Mouse (Mus musculus) left cerebral cortex, adult 9 months (tissue): ENCODE data around the gene Mid1.

Source experiments
- DNase-seq, 2 experiments: peaks; one replicate each; pipeline ENCODE4 v3.0.0; 2022; ENCODE audit warnings: low spot score in 2 of 2

Gene Mid1

DNA sequence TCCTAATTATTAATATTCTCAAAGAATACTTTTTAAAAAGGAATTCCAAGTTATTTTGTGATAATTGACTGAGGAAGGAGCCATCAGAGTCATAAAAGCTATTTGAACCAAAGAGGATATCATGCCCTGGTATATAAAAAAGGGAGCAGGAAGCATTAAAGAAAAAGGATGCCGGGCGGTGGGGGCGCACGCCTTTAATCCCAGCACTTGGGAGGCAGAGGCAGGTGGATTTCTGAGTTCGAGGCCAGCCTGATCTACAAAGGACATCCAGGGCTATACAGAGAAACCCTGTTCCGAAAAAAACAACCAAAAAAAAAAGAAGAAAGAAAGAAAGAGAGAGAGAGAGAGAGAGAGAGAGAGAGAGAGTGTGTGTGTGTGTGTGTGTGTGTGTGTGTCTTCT is 286.6 kb downstream of the Mid1 start:
- DNase-seq = peak in 1 of 2 experiments; percentile 0

DNA sequence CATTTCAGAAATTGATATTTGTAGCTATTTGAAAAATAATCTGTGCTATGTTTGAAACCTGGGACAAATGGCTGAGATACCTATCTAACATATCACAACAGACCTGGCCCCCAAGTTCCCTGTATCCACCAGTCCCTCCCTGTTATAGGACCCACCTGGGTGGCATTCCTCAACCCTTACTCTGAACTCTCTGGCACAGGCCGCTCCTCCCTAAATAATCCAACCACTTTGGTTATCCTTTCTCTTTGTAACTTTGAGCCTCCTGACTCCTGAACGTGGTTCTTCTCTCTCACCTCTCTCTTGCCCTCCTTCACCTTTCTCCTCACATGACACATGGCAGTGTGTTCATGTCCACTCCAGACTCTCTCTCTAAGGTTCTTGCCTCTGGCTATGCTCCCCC is 287.1 kb downstream of the Mid1 start:
- peak in 1 of 2 experiments; percentile 13 for DNase-seq

DNA sequence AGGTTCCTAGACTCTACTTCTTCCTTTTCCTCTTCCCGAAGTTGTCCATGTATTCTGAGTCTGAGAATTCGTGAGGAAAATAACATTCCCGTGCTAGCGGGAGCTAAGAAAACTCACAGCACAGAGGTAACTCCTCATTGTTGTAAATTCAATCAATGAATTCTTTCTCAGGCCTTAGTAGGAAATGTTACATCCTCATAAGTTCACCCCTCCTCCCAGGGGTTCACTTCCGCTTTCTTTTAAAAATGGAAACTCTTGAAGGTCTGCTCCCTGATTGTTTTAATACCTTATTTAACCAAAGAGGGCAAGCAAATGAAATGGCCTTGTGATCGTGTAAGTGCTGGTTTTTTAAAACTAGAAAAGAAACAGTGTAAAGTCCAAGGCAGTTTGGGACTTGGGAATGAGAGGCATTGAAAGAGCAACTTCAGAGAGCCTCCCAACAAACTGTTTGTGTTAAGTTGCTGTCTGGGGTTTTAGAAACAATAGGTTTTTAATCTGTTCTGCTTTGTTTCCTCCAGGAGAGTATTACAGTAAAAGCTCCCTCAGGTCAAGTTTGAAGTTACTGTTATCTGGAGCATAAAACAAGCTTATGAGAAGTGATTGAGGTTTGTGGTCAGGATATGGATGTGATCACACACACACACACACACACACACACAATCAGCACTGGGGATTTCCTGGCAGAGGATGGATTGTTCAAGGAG is 287.9 kb downstream of the Mid1 start:
- peak in 1 of 2 experiments; percentile 22 for DNase-seq

DNA sequence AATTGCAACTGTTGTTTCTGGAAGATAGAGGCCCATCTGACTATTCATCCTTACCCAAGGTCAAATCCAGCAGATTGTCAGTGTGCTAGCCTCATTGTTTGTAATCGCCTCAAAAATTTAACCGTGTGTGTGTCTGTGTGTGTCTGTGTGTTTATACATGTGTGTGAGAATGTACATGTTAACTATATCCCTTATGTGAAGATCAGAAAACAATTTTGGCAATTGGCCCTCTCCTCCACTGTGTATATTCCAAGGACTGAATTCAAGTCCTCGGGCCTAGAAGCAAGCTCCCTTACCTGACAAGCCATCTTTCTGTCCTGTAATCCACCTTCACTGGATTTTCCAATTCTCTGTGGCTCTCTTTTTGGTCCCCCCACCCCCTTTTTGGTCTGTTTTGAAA is 288.8 kb downstream of the Mid1 start:
- DNase-seq = peak in 1 of 2 experiments; percentile 31

DNA sequence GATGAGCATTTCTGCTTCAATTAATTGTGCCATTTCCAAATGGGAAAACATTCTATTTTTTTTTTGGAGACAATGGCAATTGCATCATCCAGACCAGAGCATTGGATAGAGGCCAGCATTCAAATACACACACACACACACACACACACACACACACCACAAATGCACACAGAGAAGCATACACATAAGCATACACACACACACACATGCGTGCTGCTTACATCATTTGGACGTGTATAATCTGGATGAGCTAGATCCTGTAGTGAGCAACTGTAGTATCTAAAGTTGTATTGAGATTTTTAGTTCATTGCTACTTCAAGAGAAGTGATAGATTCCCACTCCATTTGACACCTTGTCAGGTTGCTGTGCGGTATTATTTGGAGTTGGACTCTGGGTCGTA is 289.5 kb downstream of the Mid1 start:
- DNase-seq = peak in 1 of 2 experiments; percentile 30

DNA sequence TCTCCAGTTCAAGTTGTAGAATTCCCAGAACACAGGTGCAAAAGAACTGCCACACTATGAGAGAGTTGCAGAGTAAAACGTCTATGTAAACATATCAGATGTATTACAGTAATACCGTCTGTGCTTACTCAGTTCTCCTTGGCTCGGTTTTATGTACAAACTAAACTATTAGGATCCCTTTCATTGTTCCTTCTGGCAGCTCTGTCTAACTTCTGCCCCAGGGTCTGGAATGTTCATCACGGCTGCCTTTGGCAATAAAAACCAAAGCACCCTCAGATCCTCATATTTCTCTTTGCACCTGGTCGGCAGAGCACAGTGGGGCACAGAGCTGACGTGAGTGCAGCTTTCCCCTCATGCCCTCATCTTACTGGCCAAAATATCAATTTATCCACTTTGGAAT is 290.0 kb downstream of the Mid1 start:
- peak in 1 of 2 experiments; percentile 27 for DNase-seq

DNA sequence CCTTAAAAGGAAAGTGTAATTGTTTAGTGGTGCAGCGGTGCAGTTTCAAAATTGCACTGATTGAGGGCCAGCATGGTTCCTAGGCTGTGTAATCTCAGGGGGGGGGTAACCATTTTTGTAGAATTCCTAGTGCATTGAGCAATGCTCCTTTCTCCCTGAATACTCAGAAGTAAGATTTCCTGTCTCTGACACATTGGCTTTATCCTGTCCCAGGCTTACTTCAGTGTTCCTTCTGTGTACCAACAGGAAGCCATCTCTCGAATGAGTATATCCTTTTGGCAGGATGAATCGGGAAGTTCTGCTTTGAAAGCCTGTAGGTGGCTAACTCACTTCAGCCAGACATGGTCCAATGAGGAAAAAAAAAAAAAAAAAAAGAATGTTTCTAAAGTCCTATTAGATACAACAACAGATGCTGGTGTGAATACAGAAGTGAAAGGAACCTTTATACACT is 290.7 kb downstream of the Mid1 start:
- peak in 1 of 2 experiments; percentile 30 for DNase-seq

DNA sequence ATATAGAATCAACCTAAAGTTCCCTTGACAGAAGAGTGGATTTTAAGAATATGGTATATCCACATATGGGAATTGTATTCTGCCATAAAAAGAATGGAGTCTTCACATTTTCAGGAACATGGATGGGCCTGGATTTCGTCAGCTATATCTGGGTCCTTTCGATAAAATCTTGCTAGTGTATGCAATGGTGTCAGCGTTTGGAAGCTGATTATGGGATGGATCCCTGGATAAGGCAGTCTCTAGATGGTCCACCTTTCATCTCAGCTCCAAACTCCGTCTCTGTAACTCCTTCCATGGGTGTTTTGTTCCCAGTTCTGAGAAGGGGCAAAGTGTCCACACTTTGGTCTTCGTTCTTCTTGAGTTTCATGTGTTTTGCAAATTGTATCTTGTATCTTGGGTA is 291.3 kb downstream of the Mid1 start:
- DNase-seq = peak in 1 of 2 experiments; percentile 14

DNA sequence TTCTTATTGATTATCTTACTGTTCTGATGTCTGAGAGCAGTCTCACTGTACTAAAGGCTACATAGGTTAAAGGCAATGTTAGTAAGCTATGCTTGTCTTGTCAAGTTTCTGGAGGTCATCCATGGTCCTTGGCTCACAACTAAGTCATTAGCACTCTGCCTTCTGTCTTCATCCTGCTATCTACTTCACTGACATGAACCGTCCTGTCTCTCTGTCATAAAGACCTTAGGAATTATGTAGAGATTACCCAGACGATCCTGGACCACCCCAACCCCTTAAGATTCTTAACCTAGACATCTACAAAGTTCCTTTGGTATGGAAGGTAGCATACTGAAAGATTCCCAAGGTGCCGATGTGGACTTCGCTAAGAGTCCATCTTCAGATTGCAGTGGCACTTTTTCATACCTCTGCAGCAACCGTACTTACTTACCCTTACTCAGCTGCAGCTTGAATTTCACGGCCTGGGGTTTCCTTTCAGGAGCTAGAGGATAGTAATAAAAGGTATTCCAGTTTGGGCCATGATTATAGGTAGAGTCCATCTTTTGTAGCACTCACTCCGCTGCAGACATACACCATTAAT is 292.9 kb downstream of the Mid1 start:
- DNase-seq = peak in 1 of 2 experiments; percentile 58

DNA sequence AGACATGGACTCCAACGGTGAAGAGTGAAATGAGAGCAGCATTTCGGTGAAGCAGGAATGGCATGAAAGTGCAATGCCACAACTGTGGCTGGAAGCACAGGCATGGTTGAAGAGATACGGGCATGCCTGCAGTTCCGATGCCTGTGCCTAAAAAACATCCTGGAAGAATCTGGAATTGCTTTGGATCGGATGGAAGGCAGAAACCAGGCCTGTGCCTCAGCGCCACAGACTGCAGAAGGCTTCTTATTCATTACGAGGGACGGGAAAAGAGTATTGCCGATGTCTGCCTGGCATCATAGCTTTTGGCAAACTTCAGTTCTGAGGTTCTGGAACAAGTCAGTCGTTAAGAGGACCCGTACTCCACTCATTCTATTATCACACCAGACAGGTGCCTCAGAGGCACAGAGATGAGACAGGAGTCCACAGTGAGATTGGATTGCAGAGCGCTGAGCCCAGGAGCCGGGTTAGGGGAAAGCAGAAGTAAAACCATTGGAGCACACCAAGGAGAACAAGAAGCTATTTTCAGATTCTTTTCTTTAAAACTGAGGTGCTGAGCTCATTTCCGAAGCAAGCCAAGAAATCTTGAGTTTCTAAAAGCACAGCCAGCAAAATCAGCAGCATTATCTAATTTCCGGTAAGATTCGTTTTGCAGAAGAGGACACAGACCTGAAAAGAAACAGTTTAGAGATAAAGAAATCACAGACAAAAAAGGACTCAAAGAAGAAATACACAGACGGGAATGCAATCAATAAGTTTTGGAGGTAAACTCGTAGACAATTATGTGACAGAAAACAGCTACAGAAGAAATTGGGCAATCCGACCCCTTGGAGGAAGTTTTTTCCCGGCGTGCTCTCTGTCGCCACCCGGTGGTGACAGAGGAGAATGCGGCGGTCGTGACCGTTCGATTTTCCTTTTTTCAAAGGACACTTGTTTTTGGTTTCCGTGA is 293.7 kb downstream of the Mid1 start:
- DNase-seq = peak in 1 of 2 experiments; percentile 78

DNA sequence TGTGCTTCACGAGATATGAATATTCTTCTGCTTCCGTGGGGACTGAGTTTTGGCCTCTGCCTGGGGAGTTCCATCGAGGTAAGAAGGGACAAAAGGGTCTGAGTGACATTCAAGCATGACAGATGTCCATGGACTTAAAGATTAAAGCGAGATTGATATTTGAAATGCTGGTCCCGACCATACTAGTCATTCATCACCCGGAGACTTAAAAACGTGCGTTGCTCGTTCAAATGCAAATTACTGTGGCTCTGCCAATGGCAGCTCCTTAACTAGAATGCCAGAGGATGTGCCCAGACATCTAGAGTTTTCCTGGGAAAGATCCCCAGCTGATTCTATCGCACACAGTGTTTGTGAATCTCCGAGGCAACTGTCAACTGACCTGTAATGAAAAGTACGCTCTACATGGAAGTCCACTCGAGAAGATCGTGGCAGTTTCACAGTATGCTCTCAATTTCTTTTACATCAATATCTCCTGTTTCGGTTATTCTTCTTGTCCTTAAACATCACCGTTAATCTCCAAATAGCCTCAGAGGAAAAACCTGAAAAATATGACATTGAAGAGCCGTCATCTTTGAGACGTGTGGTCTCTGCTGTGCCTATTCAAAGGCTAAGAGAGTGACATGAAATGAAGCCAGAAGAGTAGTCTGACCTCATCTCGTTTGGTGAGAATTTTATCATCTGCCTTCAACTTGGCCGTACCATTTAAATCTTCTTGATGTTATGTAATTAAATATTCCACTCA is 294.6 kb downstream of the Mid1 start:
- DNase-seq = peak in 1 of 2 experiments; percentile 70

DNA sequence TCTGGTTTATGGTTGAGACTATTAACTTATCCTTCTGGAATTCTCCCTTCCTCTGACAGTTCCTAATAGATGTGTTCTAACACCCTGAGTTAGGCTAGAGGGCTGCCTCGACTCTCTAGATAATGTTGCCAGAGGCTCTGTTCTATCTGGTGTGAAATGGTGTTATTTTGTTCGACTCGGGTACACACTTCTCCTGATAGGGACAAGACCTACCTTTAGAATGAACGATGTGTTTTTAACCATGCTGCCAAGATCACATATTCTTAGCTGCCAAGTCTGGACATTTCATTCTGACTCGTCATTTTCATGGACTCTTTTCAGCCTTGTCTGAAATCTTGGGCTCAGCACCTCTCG is 295.2 kb downstream of the Mid1 start:
- peak in 1 of 2 experiments; percentile 61 for DNase-seq

DNA sequence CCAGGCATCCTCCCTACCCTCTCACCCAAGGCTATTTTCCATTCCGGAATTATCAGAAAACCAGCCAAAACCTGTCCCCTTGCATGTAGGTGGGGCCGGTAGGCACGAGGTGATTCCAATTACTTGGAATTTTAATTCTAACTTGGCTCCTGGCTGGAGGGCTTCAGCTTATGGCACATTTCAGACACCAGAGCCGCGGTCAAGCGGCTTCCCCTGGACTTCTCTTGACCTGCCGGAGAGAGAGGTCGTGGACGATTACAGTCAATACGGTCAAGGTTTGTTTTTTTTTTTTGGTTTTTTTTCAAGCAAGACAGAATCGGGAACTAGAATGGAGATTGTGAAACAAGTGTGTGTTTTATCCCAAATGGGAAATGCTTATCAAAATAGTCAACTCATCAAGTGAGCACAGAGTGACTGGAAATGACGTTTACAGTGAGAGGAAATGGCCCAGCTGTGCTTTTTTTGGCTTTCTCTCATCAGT is 295.9 kb downstream of the Mid1 start:
- DNase-seq = peak in 1 of 2 experiments; percentile 20

DNA sequence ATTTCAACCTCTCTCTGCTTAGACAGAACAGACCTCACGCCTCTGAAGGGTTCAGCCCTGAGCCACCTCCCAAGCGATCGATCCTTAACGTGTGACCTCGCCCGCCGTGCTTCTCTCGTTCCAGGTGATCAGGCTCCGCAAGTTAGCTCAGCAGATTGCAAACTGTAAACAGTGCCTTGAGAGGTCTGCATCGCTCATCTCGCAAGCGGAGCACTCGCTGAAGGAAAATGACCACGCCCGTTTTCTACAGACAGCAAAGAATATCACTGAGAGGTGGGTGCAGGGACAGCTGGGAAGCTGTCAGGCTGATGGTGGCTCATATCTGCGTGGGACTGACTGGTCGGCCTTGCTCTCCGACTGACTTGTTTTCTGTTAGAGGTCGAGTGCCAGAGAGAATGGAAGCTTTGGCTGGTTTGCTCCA is 296.8 kb downstream of the Mid1 start:
- peak in 1 of 2 experiments; percentile 62 for DNase-seq

DNA sequence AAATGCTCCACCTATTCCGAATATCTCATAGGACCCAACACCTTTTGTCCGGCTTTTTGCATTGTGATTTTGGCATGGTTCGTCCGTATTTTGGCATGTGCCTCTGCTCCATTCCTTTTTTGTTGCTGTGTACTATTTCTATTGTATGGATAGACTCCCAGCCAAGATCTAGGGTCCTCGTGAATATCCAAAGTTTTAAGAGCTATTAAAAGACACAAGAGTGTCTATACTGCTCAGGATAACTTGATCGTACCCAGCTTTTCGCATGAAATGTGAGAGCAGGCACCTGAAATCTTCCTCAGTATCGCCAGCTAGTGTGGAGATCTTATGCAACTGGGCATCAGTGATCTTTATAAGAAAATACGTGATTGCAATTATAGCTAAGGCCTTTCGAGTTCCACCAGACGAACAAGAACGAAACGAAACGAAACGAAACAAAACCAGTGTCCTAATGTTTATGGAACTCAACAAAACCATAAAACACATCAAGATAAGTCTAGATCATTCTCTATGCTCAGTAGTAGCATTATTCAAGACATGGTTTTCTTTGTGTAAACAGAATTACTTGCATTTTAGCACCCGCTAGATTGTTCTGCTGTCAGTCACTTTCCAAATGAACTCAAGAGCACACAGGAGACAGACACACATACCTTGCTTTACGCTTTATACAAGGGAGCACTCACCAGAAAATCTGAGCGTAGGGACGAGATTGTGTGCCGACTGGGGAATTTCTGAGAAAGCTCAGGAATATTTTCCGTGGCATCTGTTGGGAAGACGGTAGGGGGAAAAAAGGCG is 297.8 kb downstream of the Mid1 start:
- peak in 1 of 2 experiments; percentile 25 for DNase-seq

DNA sequence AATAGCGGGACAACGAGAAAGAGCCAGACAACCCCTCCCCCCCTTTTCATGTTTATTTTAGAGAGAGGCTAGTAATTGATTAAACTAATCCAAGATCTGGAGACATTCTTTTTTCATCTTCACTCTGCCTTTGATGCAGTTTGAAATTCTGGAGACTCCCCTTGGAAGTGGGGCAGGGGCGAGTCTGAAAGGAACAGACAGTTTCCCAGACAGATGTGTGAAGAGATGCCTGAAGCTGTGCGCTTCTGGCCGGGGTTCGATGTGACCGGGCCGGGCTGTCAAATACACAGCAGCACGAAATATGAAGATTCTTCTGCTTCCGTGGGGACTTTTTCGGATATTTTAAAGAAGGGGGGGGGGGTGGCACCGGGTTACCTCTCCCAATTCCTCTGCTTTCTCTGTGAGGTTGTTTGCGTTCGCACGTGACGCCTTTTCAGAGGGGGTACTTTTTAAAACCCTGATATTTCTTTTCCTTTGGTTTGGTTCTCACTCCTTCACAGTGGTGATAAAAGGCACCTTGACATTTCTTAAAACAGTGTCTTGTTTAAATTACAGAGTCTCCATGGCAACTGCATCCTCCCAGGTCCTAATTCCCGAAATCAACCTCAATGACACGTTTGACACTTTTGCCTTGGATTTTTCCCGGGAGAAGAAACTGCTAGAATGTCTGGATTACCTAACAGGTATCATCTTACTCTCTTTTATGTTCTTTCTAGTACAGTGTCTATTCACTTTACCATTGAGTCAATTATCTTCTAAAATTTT is 298.6 kb downstream of the Mid1 start:
- DNase-seq = peak; percentile 4 to 85

DNA sequence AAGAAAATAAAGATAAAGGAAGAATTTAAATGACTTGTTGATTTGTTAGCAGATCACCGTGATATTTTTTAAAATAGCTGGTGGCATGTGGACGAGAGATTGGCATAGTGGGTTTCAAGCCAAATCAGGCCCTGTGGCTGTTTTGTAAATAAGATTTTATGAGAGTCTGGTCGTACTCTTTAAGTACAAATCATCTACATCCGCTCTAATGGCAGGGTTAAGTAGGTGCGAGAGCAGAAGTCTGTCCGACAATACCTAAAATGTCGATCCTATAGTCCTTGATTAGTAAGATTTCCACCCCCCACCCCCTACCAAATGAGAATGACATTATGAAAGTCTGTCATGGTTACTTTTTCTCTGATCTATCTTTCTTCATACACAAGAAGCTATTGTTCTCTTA is 299.3 kb downstream of the Mid1 start:
- peak in 1 of 2 experiments; percentile 36 for DNase-seq

DNA sequence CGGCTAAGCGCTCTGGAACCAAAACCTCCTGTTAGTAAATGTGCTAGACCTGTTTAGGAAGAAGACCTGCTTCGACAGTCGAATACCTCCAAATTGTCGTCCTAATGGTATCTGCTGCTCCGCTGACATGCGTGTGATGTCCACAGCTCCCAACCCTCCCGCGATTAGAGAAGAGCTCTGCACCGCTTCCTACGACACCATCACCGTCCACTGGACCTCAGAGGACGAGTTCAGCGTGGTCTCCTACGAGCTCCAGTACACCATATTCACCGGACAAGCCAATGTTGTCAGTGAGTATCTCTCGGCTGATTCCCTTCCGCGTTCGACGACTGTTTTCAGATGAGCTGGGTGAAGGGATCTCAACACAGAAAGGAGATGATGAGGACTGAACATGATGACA is 299.9 kb downstream of the Mid1 start:
- peak; percentile 10 to 70 for DNase-seq

DNA sequence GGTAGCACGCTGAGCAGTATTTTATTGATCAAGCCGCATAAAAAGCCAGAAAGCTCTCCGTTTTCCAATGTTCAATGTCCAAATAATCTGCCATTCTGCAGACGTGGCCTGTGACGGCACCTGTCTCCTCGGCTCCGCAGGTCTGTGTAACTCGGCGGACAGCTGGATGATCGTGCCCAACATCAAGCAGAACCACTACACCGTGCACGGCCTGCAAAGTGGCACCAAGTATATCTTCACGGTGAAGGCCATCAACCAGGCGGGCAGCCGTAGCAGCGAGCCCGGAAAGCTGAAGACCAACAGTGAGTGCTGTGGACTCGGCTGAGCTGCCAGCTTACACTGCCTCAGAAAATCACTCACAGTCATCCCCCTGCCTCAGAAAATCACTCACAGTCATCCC is 300.8 kb downstream of the Mid1 start:
- peak; percentile 47 to 69 for DNase-seq
